Mouse (Mus musculus): ENCODE data around the gene Daxx.
"Not testable (repeated sequence)": the region's sequence is repeated elsewhere in the genome, so short reads cannot be mapped to it uniquely, and the experiment has no call there.

The Daxx gene

DNA sequence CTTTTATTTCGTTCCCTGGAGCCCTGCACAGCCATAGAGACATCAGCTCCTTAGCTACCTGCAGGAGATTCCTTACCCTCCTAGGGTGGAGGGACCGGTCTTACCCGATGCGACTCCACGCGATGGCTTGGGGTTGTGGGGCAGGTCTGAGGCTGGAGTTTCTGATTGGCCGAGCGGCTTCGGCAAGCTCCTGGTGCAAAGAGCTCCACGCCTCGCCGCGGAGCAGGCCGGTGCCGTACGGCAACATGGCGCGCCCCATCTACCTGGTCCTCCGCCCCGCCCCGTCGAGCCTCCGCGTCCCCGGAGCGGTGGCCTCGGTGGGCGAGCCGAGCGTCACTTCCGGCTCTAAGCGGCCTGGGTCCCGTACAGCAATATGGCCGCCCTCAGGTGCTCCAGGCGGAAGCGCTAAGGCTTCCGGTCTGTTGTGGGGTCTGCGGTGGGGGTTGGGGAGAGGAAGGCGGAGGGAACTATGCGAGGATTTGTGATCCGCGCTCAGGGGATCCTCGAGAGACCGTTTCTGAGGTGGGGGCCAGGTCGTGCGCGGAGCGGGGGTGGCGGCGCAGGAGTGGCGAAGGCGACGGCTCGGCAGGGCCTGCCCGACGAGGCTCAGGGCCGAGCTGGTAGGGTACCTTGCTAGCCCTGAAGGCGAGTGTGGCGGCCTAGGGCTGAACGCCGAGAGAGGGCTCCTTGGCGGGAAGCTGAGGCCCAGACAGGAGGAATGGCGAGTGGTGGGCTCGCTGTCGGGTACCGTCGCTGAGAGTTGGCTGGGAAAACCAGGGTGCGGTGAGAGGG is at the start of gene Daxx:
Gene Daxx, plus strand, starts transcription at position 338 of the 792 bp plus-strand sequence.
- peak; percentile 99 for DNase-seq

DNA sequence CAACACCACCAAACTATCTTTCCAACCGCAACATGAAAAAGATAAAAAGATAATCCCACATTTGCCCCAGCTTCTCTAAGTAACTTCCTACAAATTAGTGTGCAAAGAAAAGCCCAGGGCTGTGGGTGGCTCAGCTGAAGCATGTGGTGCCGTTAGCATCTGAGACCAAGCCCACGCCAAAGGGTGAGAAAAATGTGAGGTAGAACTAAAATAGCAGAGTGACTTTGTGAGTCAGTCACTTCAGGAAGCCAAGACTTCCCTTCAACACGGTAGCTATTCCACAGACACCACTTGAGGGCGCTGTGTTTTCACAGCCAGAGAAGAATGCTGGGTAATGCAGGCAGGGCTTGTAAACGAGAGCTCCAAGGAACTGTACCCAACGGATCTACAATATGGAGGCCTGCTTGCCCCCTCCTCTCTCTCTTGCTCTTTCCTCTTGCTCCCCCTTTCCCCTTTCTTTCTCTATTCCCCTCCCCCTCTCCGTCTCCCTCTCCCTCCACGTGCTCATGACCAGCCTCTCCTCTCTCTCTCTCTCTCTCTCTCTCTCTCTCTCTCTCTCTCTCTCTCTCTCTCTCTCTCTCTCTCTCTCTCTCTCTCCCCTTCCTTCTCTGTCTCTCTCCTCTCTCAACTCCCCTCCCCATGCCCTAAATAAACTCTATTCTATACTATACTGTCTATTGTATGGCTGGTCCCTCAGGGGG is 43.7 kb upstream of the Daxx start:
- peak; percentile 53 for DNase-seq

DNA sequence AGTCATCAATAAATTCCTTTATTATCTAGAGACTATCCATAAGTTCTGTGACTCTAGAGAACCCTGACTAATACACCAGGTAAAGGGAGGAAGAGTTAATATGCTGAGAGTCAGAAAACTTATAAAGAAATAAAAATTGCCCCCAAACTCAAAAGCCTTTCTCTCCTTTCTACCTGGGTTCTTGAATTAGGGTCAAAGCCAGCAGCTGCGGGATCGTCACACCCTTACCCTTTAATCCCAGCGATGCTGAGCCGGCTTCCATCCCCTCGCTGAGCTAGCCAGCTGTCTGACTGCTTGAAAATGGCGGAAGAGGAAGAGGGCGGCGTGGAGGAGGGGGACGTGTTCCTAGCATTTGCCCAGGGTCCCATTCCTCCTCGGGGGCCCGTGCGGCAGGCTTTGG is 35.7 kb upstream of the Daxx start, which contains the start of gene Gm7029:
Gene Gm7029, plus strand, starts transcription at position 301 of the 400 bp plus-strand sequence.
- not testable (repeated sequence) for DNase-seq

DNA sequence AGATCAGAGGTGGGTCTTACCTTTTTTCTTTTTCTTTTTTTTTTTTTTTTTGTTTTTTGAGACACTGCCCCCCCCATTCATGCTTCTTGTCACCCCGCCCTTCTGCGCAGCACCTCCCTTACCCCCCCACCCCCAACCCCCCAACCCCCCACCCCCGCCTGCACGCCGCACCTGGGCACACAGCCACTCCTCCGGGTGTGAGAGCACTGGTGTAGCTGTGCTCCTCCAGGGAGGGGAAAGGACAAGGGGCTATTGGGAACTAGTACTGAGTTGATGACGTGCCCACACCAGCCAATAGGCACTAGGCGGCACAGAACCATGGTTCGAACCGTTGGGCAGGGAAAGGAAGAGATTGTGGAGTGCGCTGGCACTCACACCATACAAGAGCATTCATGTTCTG is 34.8 kb upstream of the Daxx start:
- DNase-seq = no peak

DNA sequence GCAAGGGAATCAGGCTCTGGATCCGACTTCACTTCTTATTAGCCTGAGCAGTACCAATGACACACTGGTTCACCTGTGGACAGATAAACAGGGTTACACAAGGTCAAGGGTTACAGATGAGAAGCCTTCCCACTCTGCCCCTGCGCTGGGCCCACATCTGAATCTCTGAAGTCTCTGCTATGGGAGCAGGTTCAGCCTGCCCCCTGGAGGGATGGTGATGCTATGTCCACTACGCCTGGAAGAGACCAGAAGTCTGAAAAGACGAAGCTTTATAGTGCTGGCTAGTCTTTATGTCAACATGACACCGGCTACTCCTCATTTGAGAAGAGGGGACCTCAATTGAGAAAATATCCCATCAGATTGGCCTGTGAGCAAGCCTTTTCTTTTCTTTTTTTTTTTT is 33.4 kb upstream of the Daxx start:
- DNase-seq = not testable (repeated sequence)

DNA sequence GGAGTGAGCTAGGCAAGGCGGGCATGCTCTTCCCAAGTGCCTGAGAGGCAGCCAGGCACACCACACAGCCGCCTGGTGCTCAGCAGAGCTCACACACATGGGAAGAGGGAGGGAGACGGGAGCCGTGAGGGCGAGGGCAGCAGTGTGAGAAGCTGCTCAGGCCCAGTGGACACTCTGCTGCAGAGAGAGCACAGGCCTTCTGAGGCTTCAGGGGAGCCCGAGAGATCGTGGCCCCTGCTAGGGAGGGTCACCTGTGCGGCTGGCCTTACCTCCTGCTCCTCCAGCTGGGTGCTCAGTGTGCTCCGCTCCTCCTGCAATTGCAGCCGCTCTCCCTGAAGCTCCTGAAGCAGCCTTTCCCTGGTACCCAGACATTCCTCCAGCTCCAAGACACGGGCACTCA is 24.9 kb upstream of the Daxx start:
- DNase-seq = not testable (repeated sequence)

DNA sequence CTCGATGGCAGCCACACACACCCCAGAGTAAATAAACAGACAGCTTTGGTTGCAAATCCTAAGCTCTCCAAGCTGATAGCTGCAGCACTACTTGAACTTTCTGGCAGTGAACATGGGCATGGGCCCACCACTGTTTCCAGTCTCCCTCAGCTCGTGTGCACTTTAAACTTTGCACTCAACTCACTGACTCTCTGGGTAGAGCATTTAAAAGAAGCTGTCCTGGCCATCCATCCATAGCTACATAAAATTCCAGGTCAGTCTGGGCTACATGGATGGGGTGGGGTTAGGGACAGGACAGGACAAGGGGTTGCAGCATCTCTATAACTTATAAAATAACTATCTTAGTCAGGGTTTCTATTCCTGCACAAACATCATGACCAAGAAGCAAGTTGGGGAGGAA is 21.4 kb upstream of the Daxx start:
- DNase-seq = not testable (repeated sequence)

DNA sequence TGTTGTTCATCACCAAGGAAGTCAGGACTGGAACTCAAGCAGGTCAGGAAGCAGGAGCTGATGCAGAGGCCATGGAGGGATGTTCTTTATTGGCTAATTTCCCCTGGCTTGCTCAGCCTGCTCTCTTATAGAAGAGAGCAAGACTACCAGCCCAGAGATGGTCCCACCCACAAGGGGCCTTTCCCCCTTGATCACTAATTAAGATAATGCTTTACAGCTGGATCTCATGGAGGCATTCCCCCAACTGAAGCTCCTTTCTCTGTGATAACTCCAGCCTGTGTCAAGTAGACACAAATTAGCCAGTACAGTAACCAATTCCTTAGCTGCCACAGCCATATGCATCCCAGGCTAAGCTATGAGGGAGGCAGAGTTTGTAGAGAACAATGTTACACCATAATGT is 21.0 kb upstream of the Daxx start:
- DNase-seq = not testable (repeated sequence)

DNA sequence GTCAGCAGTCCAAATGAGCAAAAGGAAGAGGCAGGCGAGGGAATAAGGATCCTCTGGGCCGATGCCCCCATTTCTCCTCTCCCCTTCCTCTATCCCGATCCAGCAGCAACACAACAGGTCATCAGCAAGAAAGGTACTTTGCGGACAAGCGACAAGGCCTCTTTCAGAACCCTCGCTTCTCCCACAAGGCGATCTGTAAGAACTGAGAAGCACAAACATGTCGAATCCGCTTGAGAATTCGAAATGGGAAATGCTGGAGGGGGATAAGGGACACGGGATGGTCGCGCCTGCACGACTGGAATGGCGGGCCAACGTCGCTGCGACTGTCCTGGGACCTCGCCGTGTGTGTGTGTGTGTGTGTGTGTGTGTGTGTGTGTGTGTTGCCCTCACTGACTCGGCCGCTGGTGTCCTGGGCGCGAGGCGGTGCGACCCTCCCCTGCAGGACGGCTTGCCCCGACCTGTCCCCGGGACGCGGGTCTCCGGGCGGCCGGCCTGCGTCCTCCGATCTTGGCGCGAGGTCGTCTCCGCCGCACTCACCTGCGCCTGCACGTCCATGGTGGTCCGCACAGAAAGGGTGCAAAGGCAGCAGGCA is 19.2 kb upstream of the Daxx start:
- not testable (repeated sequence) for DNase-seq

DNA sequence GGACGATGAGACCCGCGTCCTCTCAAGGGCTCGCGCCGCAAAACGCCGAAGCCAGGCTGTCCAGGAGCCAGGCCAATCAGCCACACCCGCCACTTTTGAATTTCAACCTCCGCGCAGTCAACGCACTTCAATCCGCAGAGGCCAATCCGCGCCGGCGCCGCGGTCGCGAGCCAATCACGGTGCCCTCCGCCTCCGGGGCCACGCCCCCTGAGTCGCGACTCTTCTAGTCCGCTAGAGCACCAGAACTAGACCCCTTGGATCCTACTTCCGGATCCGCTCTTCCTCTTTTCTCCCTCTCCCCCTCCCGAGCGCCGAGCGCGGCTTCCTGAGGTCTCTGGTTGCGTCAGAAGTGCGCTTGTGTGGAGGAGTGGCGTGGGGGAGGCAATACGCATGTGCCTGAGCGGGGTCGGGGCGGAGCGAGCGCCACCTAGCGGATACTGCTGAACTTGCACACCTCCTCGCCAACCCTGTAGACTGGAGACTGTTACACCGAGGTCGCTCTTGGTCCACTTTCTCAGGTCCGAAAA is 18.6 kb upstream of the Daxx start, which contains the start of gene Kifc1:
Gene Kifc1, minus strand, starts transcription at position 129 of the 527 bp plus-strand sequence.
- peak; percentile 98 for DNase-seq

DNA sequence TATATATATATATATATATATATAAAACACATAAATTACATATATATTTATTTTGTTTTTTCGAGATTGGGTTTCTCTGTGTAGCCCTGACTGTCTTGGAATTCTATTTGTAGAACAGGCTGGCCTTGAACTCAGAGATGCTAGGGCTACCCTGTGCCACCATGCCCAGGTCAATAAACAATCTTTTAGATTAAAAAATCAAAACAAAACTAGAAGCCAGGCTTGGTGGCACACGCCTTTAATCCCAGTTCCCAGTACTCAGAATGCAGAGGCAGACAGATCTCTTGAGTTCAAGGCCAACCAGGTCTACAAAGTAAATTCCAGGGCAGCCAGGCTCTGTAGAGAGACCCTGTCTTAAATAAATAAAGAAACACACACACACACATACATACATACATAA is 17.9 kb upstream of the Daxx start:
- no peak for DNase-seq

DNA sequence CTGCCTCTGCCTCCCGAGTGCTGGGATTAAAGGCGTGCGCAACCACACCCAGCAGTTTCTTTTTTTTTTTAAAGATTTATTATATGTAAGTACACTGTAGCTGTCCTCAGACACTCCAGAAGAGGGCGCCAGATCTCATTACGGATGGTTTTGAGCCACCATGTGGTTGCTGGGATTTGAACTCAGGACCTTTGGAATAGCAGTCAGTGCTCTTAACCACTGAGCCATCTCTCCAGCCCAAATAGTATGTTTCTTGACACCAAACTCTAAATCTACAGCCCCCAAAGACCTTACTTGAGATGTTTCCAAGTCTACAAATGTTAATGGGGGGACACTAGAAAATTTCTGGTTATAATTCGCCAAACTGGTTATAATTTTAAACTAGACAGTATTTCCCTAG is 17.3 kb upstream of the Daxx start:
- DNase-seq = not testable (repeated sequence)

DNA sequence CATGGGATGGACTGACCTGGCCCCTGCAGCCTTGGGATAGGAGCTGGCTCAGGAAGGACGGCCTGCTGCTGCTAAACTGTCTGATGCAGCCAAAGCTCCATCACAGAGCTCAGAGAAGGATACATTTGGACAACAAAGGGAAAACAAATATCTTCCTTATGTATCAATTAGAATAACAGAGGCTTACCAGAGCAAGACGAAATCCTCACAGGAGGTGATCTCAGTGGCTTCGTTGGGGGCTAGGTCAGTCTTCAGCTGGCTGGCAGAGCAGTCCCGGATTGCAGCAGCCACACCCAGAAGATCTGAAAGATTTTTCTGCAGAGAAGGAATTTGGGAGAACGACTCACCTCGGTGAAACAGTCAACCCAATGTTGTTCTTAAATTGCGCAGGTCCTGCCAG is 16.8 kb upstream of the Daxx start:
- no peak for DNase-seq

DNA sequence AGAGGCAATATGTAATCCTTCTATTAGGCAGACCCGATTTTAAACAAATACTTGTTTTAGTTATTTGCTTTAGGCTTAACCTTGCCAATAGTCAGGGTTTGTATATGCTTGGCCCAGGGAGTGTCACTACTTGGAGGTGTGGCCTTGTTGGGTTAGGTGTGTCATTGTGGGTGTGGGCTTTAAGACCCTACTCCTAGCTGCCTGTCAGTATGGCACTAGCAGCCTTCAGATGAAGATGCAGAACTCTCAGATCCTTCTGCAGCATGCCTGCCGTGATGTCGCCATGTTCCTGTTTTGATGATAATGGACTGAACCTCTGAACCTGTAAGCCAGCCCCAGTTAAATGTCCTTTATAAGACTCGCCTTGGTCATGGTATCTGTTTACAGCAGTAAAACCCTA is 16.2 kb upstream of the Daxx start:
- not testable (repeated sequence) for DNase-seq

DNA sequence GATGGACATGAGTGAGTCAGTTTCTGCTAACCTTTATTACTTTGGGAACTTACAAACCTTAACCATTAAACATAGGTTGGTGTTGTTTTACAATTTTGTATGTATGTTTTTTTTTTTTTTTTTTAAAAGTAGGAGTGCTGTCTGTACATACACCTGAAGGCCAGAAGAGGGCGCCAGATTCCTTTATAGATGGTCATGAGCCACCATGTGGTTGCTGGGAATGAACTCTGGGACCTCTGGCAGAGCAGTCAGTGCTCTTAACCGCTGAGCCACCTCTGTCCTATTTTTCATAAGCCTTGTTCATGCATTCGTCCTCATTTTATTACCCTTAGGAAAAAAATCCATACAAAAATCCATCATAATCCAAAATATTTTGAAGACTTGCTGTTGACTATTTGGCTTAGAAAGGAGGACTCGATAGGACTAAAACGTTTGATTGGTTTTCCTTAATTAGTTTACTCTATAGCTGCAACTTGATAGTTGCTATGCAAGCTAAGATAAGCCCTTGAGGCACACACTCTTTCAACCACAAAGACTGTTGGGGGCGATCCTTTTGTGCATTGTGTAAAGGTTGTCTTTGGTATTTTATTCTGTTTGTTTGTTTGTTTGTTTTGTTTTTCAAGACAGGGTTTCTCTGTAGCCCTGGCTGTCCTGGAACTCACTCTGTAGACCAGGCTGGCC is 12.0 kb upstream of the Daxx start:
- DNase-seq = peak; percentile 37

DNA sequence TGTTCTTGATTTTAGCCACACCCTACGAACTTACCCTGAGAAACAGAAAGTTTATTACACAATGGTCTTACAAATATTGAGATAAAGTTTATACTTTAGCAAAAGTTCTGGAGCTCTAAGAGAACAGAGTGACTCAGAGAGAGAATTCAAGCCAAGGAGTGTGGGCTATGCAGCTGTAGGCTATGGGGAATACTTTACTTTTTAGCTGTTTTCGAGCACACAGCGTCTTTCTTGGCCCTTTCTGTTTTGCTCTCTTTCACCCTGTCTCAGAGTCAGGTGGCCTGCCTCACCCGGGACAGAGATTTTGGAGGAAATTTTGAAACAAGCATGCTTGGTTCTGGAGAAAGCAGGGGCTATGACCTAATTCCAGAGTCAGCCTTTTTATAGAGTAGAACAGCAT is 11.0 kb upstream of the Daxx start:
- DNase-seq = not testable (repeated sequence)

DNA sequence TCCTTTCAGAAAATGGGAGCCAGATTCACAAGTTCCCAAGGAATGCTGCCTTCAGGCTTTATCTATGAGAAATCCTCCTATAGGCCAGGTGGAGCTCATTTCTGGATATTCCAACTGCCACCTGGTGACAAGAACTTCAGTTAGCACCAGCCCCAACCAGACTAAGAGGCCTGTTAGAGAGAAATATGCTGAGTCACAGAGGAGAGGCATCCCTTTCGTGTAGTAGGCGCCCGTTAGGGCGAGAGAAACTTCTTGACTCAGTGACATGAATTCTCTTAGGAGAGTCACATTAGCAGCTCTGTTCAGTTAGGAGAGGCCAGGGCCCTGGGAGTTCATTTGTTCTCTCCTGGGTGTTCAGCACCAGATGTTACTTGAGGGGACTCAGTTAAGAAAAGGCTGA is 9.6 kb upstream of the Daxx start:
- no peak for DNase-seq

DNA sequence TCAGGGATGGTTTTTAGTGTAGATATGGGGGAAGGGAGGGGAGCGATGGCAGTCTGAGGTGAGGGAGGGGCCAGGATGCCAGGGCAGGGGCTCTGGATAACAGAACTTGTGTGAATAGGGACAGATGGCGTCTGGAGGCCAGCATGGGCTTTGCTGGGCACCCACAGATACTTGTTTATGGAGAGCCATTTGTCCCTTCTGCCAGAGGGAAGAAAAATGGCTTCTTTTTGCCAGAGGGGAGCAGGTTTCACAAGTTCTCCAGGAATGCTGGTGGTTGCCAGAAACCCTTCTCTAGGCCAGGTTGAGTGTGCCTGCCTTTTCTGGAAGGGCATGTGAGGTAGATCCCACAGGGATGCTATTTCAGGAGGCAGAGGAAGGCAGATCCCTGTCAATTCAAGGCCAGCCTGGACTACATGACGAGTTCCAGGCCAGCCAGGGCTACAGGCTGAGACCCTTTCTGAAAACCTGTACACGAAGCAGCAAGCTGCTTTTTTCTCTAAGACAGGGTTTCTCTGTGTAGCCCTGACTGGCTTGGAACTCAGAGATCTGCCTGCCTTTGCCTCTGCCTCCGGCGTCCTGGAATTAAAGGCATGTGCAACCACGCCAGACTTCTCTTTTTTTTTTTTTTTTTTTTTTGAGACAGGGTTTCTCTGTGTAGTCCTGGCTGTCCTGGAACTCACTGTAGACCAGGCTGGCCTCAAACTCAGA is 8.8 kb upstream of the Daxx start:
- no peak for DNase-seq

DNA sequence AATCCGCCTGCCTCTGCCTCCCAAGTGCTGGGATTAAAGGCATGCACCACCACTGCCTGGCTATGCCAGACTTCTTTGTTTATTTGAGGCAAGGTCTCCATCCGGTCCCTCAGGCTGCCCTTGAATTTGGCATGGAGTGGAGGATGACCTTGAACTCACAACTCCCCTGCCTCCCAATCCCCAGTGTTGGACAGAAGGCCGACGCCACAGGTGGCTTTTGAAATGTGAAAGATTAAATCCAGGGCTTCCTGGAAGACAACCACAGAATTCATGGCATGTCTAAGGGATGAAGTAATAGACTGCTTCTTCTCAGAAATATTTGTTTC is 8.3 kb upstream of the Daxx start:
- no peak for DNase-seq

DNA sequence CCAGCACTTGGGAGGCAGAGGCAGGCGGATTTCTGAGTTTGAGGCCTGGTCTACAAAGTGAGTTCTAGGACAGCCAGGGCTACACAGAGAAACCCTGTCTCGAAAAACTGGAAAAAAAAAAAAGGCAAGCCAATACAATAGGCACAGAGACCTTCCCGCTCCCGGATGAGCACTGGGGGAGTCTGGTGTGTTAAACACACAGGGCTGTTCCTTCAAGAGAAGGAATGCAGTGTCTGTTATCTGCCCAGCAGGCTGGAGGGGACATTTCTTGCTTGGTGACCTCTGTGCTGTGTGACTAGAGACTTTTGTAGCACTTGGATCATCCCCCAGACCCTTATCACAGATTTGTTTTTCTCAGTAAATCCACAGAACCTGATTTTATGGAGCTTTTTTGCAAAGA is 7.6 kb upstream of the Daxx start:
- no peak for DNase-seq

DNA sequence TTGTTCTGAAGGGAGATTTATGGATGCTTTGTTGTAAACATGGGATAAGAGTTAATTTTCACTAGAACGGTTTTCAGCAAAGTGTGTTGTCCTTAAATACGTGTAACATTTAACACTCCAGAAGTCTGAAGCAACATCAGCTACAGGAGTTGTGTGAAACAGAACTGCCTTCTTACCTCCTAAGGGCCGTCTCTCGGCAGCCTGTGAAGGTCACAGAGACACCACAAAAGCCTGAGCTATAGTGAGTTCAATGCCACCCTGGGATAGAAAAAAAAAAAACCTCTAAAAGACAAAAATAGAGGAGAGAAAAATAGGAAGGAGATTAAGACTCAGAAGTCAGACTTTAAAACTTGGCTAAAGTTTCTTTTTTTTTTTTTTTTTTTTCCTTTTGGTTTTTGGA is 7.1 kb upstream of the Daxx start:
- no peak for DNase-seq

DNA sequence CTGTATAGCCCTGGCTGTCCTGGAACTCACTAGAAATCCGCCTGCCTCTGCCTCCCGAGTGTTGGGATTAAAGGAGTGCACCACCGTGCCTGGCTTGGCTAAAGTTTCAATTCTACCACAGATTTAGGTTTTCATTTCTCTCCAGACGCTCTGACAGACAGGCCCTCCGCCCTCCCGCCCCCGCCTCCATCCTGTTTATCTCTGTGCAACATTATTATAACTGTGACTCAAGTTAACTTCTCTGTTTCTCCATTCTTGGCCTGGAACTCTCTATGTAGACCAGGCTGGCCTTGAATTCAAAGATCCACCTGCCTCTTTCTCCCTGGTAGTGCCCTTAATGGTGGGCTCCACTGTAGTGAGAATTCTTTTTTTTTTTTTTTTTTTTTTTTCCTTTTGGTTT is 6.7 kb upstream of the Daxx start:
- DNase-seq = no peak

Data from kidney, adult 18-20 months (tissue).